Mouse (Mus musculus) monocyte, adult 5-6 weeks (primary cell): ENCODE measurements around the gene Gm13271. TPM values are rescaled to one million over a fixed set of nuclear protein-coding genes. Genes with fewer than 3 reads are reported as not detected.
"Not testable (repeated sequence)": the region's sequence is repeated elsewhere in the genome, so short reads cannot be mapped to it uniquely, and the experiment has no call there.

Source experiments
- ATAC-seq: fragments of 153-309, 156-312 bp; replicated peaks from 2 replicates; pipeline ENCODE4 v1.8.0; 2017; ENCODE audit warnings: mild to moderate bottlenecking; ENCODE audit not compliant: low TSS enrichment, insufficient number of reproducible peaks, severe bottlenecking, poor library complexity, low FRiP score
- total RNA-seq: library from RNA; stranded (forward); fragments of 200-1000, 200-491, 200-594 nt; gene quantifications from 3 replicates; pipeline ENCODE4 v1.2.3, GENCODE M21; 2017

The Gm13271 gene
- total RNA-seq, 1 experiment from 2014 or later: not detected

GRCm38 (mm10) chr4:88799365-88799764 is 44.7 kb downstream of the Gm13271 start, which contains the start of gene Gm13285:
Gm13285 (plus strand) TSS chr4:88799665.
- ATAC-seq: not testable (repeated sequence)

GRCm38 (mm10) chr4:88802954-88803353 is 48.3 kb downstream of the Gm13271 start, which contains the start of gene Gm13287:
Gm13287 (plus strand) TSS chr4:88803254.
- not testable (repeated sequence) for ATAC-seq

Other genes with a start within 250 kb of the Gm13271 start
- gene Ifnb1, start 232.1 kb upstream of the Gm13271 start, total RNA-seq: not detected in 3 replicates
- not detected in 3 replicates for gene Ifna15, start 196.6 kb upstream of the Gm13271 start, total RNA-seq
- not detected in 3 replicates for gene Ifna14, start 183.1 kb upstream of the Gm13271 start, total RNA-seq
- not detected in 3 replicates for gene Ifna9, start 162.5 kb upstream of the Gm13271 start, total RNA-seq
- gene Ifna12, start 151.5 kb upstream of the Gm13271 start, total RNA-seq: not detected in 3 replicates
- not detected in 3 replicates for gene C87499, start 120.5 kb upstream of the Gm13271 start, total RNA-seq
- gene Ifna13, start 110.4 kb upstream of the Gm13271 start, total RNA-seq: not detected in 3 replicates
- not detected in 3 replicates for gene Ifna16, start 77.9 kb upstream of the Gm13271 start, total RNA-seq
- gene Ifna2, start 71.0 kb upstream of the Gm13271 start, total RNA-seq: not detected in 3 replicates
- gene Ifnab, start 63.5 kb upstream of the Gm13271 start, total RNA-seq: 0.43 TPM in 1 of 3 replicates, not detected in the others
- gene Gm26566, start 33.1 kb upstream of the Gm13271 start, total RNA-seq: 0.49 to 2.0 TPM in 2 of 3 replicates, not detected in the other
- 43.5 to 56.6 TPM (median 49.0 TPM) in 3 replicates for gene Klhl9, start 32.4 kb upstream of the Gm13271 start, total RNA-seq
- gene Gm13283, start 5.3 kb downstream of the Gm13271 start, total RNA-seq: not detected in 3 replicates
- gene Gm13290, start 19.0 kb downstream of the Gm13271 start, total RNA-seq: not detected in 3 replicates
- not detected in 3 replicates for gene Gm13289, start 22.1 kb downstream of the Gm13271 start, total RNA-seq
- not detected in 3 replicates for gene Gm13272, start 25.0 kb downstream of the Gm13271 start, total RNA-seq
- not detected in 3 replicates for gene Ifnz, start 27.3 kb downstream of the Gm13271 start, total RNA-seq
- not detected in 3 replicates for gene Gm13276, start 30.8 kb downstream of the Gm13271 start, total RNA-seq
- not detected in 3 replicates for gene Gm13277, start 33.8 kb downstream of the Gm13271 start, total RNA-seq
- not detected in 3 replicates for gene Gm13278, start 36.7 kb downstream of the Gm13271 start, total RNA-seq
- not detected in 3 replicates for gene Gm13275, start 39.6 kb downstream of the Gm13271 start, total RNA-seq
- not detected in 3 replicates for gene Gm13279, start 42.5 kb downstream of the Gm13271 start, total RNA-seq
- not detected in 3 replicates for gene Gm13285, start 44.8 kb downstream of the Gm13271 start, total RNA-seq
- not detected in 3 replicates for gene Gm13287, start 48.4 kb downstream of the Gm13271 start, total RNA-seq
- 0.29 TPM in 1 of 3 replicates, not detected in the others for gene Gm13288, start 50.7 kb downstream of the Gm13271 start, total RNA-seq
- not detected in 3 replicates for gene Ifna7, start 61.4 kb downstream of the Gm13271 start, total RNA-seq
- not detected in 3 replicates for gene Ifna11, start 65.1 kb downstream of the Gm13271 start, total RNA-seq
- not detected in 3 replicates for gene Ifna6, start 72.5 kb downstream of the Gm13271 start, total RNA-seq
- not detected in 3 replicates for gene Ifna5, start 80.7 kb downstream of the Gm13271 start, total RNA-seq
- gene Ifna4, start 87.0 kb downstream of the Gm13271 start, total RNA-seq: not detected in 3 replicates
- gene Ifna1, start 95.2 kb downstream of the Gm13271 start, total RNA-seq: not detected in 3 replicates
- not detected in 3 replicates for gene Ifne, start 125.3 kb downstream of the Gm13271 start, total RNA-seq